ENCODE assay signal across 8 mouse cellular contexts in the genomic region with DNA sequence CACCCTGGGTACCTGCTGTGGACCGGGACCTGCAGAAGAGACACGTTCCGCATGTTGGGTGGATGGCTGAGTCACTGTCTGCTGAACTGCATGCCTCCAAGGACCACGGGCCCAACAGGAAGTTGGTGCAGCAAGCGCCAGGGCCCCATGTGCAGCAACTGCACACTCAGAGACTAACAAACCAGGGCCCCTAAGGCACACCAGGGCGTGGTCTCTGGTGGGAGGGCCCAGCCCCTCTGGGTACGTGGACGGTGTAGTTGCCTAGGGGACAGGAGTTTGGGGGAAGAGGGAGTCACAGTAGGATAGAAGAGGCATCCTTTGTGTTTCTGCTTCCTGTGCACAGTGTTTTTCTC. TPM values are rescaled to one million over a fixed set of nuclear protein-coding genes. Genes with fewer than 3 reads are reported as not detected.
DNase-seq lines count a peak whose midpoint lies in the region; ATAC-seq and TF ChIP-seq lines count a peak whose summit lies in the region.

No protein-coding gene starts in this region.

- DNase-seq in B cell, adult 2 months, result peak; percentile 71 to 74
- no peak for DNase-seq in liver, embryonic 11.5 days (ENCODE audit: low spot score)
- DNase-seq in naive thymus-derived CD4-positive, alpha-beta T cell, adult 2 months (ENCODE audit: low read depth), result peak; percentile 80
- DNase-seq in testis, postnatal 10 days (ENCODE audit: low spot score), result no peak
- no peak for DNase-seq in adrenal gland, postnatal 4 days (ENCODE audit: low spot score in 2 of 2)
- DNase-seq in retina, postnatal 1 day, result no peak
- DNase-seq in forebrain, embryonic 14.5 days (ENCODE audit: low spot score), result no peak

- 52% methylated on average over 8 of the region's 8 CpGs for WGBS in liver, embryonic 11.5 days
- WGBS in forebrain, embryonic 14.5 days, result 73% methylated on average over 8 of the region's 8 CpGs

- no peak for TF ChIP-seq CTCF in E14TG2a.4 (conservative IDR thresholded peaks at IDR 0.05; ENCODE audit: low read length)

- H3K27me3 ChIP-seq in E14TG2a.4 (ENCODE audit: insufficient read depth, low read length), result no peaks in the 10 kb centered on the region
- H3K27me3 ChIP-seq in liver, embryonic 11.5 days (replicated peaks; ENCODE audit: control insufficient read depth, insufficient read depth, low read length), result no peaks in the 10 kb centered on the region
- no peaks in the 10 kb centered on the region for H3K27me3 ChIP-seq in forebrain, embryonic 14.5 days (replicated peaks; ENCODE audit: control insufficient read depth, insufficient read depth, low read length)

- H3K9ac ChIP-seq in liver, embryonic 11.5 days (ENCODE audit: low read depth, low read length), result peak overlapping the region; percentile 26
- no peak overlapping the region for H3K9ac ChIP-seq in forebrain, embryonic 14.5 days (ENCODE audit: low read length)

- H3K27ac ChIP-seq in liver, embryonic 11.5 days (ENCODE audit: low read depth, low read length), result no peak overlapping the region
- H3K27ac ChIP-seq in forebrain, embryonic 14.5 days (ENCODE audit: low read depth, low read length), result no peak overlapping the region

- peaks cover 43% of the 10 kb centered on the region for H3K4me1 ChIP-seq in E14TG2a.4 (replicated peaks; ENCODE audit: low read depth, low read length)
- H3K4me1 ChIP-seq in liver, embryonic 11.5 days (replicated peaks; ENCODE audit: control insufficient read depth, insufficient read depth, low read length), result no peaks in the 10 kb centered on the region; the same call in 1 of the 2 replicates
- 0 out of 2 replicates have a peak, but pooled peaks cover 4% of the 10 kb centered on the region for H3K4me1 ChIP-seq in forebrain, embryonic 14.5 days (ENCODE audit: control insufficient read depth, insufficient read depth, low read length)

- H3K9me3 ChIP-seq in E14TG2a.4 (ENCODE audit: low read length), result peaks cover 7% of the 10 kb centered on the region; the same call in 1 of the 2 replicates
- no peaks in the 10 kb centered on the region for H3K9me3 ChIP-seq in liver, embryonic 11.5 days (ENCODE audit: control insufficient read depth, low read length)
- no peaks in the 10 kb centered on the region for H3K9me3 ChIP-seq in forebrain, embryonic 14.5 days (replicated peaks; ENCODE audit: control insufficient read depth, low read length)

- no peaks in the 10 kb centered on the region for H3K36me3 ChIP-seq in E14TG2a.4 (ENCODE audit: insufficient read depth, low read length)
- no peaks in the 10 kb centered on the region for H3K36me3 ChIP-seq in liver, embryonic 11.5 days (ENCODE audit: control insufficient read depth, insufficient read depth, low read length)
- no peaks in the 10 kb centered on the region for H3K36me3 ChIP-seq in forebrain, embryonic 14.5 days (ENCODE audit: control insufficient read depth, insufficient read depth, low read length)

- peak; percentile 57; the same call in 1 of the 2 replicates for ATAC-seq in liver, embryonic 11.5 days (replicated peaks; ENCODE audit: low FRiP score)
- no peak for ATAC-seq in forebrain, embryonic 14.5 days

- peak overlapping the region; percentile 49 for H3K4me2 ChIP-seq in liver, embryonic 11.5 days
- H3K4me2 ChIP-seq in forebrain, embryonic 14.5 days (ENCODE audit: low read length), result no peak overlapping the region

- H3K4me3 ChIP-seq in E14TG2a.4 (replicated peaks; ENCODE audit: low read length), result peak overlapping the region; percentile 48
- H3K4me3 ChIP-seq in liver, embryonic 11.5 days (ENCODE audit: low read depth, low read length), result peak overlapping the region; percentile 32
- H3K4me3 ChIP-seq in forebrain, embryonic 14.5 days (ENCODE audit: low read depth, low read length), result no peak overlapping the region

RNA-seq across cellular contexts. Expression of a gene that starts 27.9 kb away (rescaled TPM):
- 1.0 and 1.2 TPM in 2 replicates for polyA plus RNA-seq in liver, embryonic 11.5 days (2014; fragmentation: Nextera tagmentation; extraction: Ambion mirVana)
- 1 to 10 TPM; 4.5 to 6.5 TPM for total RNA-seq in adrenal gland, postnatal 4 days (2021)
- polyA plus RNA-seq in forebrain, embryonic 14.5 days (2014; fragmentation: Nextera tagmentation; extraction: Ambion mirVana), result 3.6 and 4.4 TPM in 2 replicates

RNA-seq across cellular contexts. Expression of a gene that starts 29.0 kb away (rescaled TPM):
- 9.6 and 9.8 TPM in 2 replicates for polyA plus RNA-seq in liver, embryonic 11.5 days (2014; fragmentation: Nextera tagmentation; extraction: Ambion mirVana)
- 10 to 100 TPM; 10.1 to 10.4 TPM for total RNA-seq in adrenal gland, postnatal 4 days (2021)
- polyA plus RNA-seq in forebrain, embryonic 14.5 days (2014; fragmentation: Nextera tagmentation; extraction: Ambion mirVana), result 11.2 and 13.4 TPM in 2 replicates

Comparison
In these comparisons a context has a peak if more than half of its experiments do, and no peak if none do; other contexts are left out.
1. DNase-seq: peak in B cell, adult 2 months (2 of 2) and naive thymus-derived CD4-positive, alpha-beta T cell, adult 2 months (single experiment); none in liver, embryonic 11.5 days (single experiment), testis, postnatal 10 days (single experiment), adrenal gland, postnatal 4 days (0 of 2), retina, postnatal 1 day (single experiment) and forebrain, embryonic 14.5 days (single experiment).